Mouse (Mus musculus): ENCODE measurements around the gene Frat1.
"Not testable (repeated sequence)": the region's sequence is repeated elsewhere in the genome, so short reads cannot be mapped to it uniquely, and the experiment has no call there.

Frat1 gene

GRCm38 (mm10) chr19:41844345-41844744 is 14.6 kb downstream of the Frat1 start:
- DNase-seq (ENCODE audit: low spot score), result no peak

- peak; percentile 37 for DNase-seq (ENCODE audit: low spot score)
These were observed 16.8 kb downstream of the Frat1 start for GRCm38 (mm10) chr19:41846366-41847090.

- peak; percentile 36 for DNase-seq (ENCODE audit: low spot score)
These were observed 17.4 kb downstream of the Frat1 start for GRCm38 (mm10) chr19:41847091-41847581.

- peak; percentile 52 for DNase-seq (ENCODE audit: low spot score)
These were observed 17.8 kb downstream of the Frat1 start for GRCm38 (mm10) chr19:41847614-41847991.

- DNase-seq (ENCODE audit: low spot score), result peak; percentile 87
These were observed 18.5 kb downstream of the Frat1 start, which contains the start of gene Frat2 for GRCm38 (mm10) chr19:41847992-41848851. Gene Frat2 (minus strand): TSS chr19:41848132.

- peak; percentile 40 for DNase-seq (ENCODE audit: low spot score)
These were observed 20.4 kb downstream of the Frat1 start for GRCm38 (mm10) chr19:41850021-41850718.

GRCm38 (mm10) chr19:41850719-41851543 is 21.2 kb downstream of the Frat1 start:
- peak; percentile 17 for DNase-seq (ENCODE audit: low spot score)

- DNase-seq (ENCODE audit: low spot score), result no peak
These were observed 22.7 kb downstream of the Frat1 start for GRCm38 (mm10) chr19:41852423-41852822.

GRCm38 (mm10) chr19:41857086-41857762 is 27.5 kb downstream of the Frat1 start:
- DNase-seq (ENCODE audit: low spot score), result peak; percentile 21

GRCm38 (mm10) chr19:41857816-41858310 is 28.1 kb downstream of the Frat1 start:
- DNase-seq (ENCODE audit: low spot score), result peak; percentile 60

GRCm38 (mm10) chr19:41866707-41867106 is 36.9 kb downstream of the Frat1 start:
- DNase-seq (ENCODE audit: low spot score), result no peak

GRCm38 (mm10) chr19:41869296-41869695 is 39.5 kb downstream of the Frat1 start:
- DNase-seq (ENCODE audit: low spot score), result no peak

GRCm38 (mm10) chr19:41869946-41870345 is 40.2 kb downstream of the Frat1 start:
- DNase-seq (ENCODE audit: low spot score), result not testable (repeated sequence)

- DNase-seq (ENCODE audit: low spot score), result no peak
These were observed 42.5 kb downstream of the Frat1 start for GRCm38 (mm10) chr19:41872285-41872684.

GRCm38 (mm10) chr19:41874356-41874755 is 44.6 kb downstream of the Frat1 start:
- no peak for DNase-seq (ENCODE audit: low spot score)

GRCm38 (mm10) chr19:41881842-41882241 is 52.1 kb downstream of the Frat1 start:
- no peak for DNase-seq (ENCODE audit: low spot score)

Measured in MN1 (cell line).